Mouse (Mus musculus): ENCODE measurements around the gene Rpl18a. TPM values are rescaled to one million over a fixed set of nuclear protein-coding genes. Genes with fewer than 3 reads are reported as not detected.

The Rpl18a gene
- polyA plus RNA-seq, 1 experiment, result 5,695 TPM

- no peaks in the 10 kb centered on the region for H3K27me3 ChIP-seq (ENCODE audit: control insufficient read depth, insufficient read depth, insufficient read length)
- peak overlapping the region; percentile 87 for H3K4me2 ChIP-seq (ENCODE audit: low read depth)
- no peaks in the 10 kb centered on the region for H3K36me3 ChIP-seq (ENCODE audit: control insufficient read depth, insufficient read depth)
- H3ac ChIP-seq (ENCODE audit: control insufficient read depth, insufficient read length), result no peak overlapping the region
- TF ChIP-seq SRF (IDR thresholded peaks at IDR 0.05; ENCODE audit: control insufficient read depth, insufficient read length, low read depth), result no peak
- no peak for TF ChIP-seq REST (IDR thresholded peaks at IDR 0.05; ENCODE audit: insufficient read depth, insufficient read length)
- no peak for TF ChIP-seq USF1 (IDR thresholded peaks at IDR 0.05; ENCODE audit: low read depth)
- peak in 1 of 3 experiments; percentile 6 for TF ChIP-seq MYOD1 (IDR thresholded peaks at IDR 0.05; ENCODE audit: control insufficient read depth in 1 of 3, insufficient read length in 2 of 3, low read depth in 2 of 3)
- no peak for TF ChIP-seq CEBPB (IDR thresholded peaks at IDR 0.05; ENCODE audit: insufficient read depth, poor library complexity, severe bottlenecking)
- TF ChIP-seq POLR2A (IDR thresholded peaks at IDR 0.05; ENCODE audit: insufficient read length, low read depth), result peak; percentile 49
- peak; percentile 45 for TF ChIP-seq POLR2AphosphoS2 (IDR thresholded peaks at IDR 0.05; ENCODE audit: insufficient read length, low read depth)
- TF ChIP-seq TCF12 (IDR thresholded peaks at IDR 0.05; ENCODE audit: insufficient read depth, poor library complexity, severe bottlenecking), result no peak
- no peaks in the 10 kb centered on the region for H3K79me2 ChIP-seq (ENCODE audit: control insufficient read depth, insufficient read depth)
- peak overlapping the region; percentile 33 for H3K4me3 ChIP-seq
Observed at GRCm38 (mm10) chr8:70863956-70864711, 33.1 kb downstream of the Rpl18a start.

GRCm38 (mm10) chr8:70862824-70863641 is 34.2 kb downstream of the Rpl18a start, which contains the start of gene Kcnn1:
Gene Kcnn1, minus strand, starts transcription at chr8:70863258.
- Histone ChIP-seq H3ac (ENCODE audit: control insufficient read depth, insufficient read length) (no peak within 1 kb of the TSS), H3K4me2 (ENCODE audit: low read depth) (peak within 1 kb of the TSS; percentile 87), H3K4me3 (peak within 1 kb of the TSS; percentile 33), H3K79me2 (ENCODE audit: control insufficient read depth, insufficient read depth) (no peaks in the 10 kb centered on the region), H3K27me3 (ENCODE audit: control insufficient read depth, insufficient read depth, insufficient read length) (no peaks in the 10 kb centered on the region), H3K36me3 (ENCODE audit: control insufficient read depth, insufficient read depth) (no peaks in the 10 kb centered on the region)
- TF ChIP-seq E2F4 (IDR thresholded peaks at IDR 0.05; ENCODE audit: insufficient read depth) (no peak), MYOG (IDR thresholded peaks at IDR 0.05; ENCODE audit: control insufficient read depth in 1 of 3, insufficient read depth in 1 of 3, insufficient read length in 2 of 3, low read depth in 2 of 3) (peak in 1 of 3 experiments; percentile 32), MYOD1 (IDR thresholded peaks at IDR 0.05; ENCODE audit: control insufficient read depth in 1 of 3, insufficient read length in 2 of 3, low read depth in 2 of 3) (peak in 1 of 3 experiments; percentile 35)

GRCm38 (mm10) chr8:70857516-70857915 is 39.7 kb downstream of the Rpl18a start:
- Histone ChIP-seq H3K79me2 (ENCODE audit: control insufficient read depth, insufficient read depth) (no peaks in the 10 kb centered on the region), H3K27me3 (ENCODE audit: control insufficient read depth, insufficient read depth, insufficient read length) (no peaks in the 10 kb centered on the region), H3K4me2 (ENCODE audit: low read depth) (no peak overlapping the region), H3ac (ENCODE audit: control insufficient read depth, insufficient read length) (no peak overlapping the region), H3K36me3 (ENCODE audit: control insufficient read depth, insufficient read depth) (no peaks in the 10 kb centered on the region), H3K4me3 (no peak overlapping the region)
- TF ChIP-seq POLR2A (IDR thresholded peaks at IDR 0.05; ENCODE audit: insufficient read length, low read depth) (no peak), USF1 (IDR thresholded peaks at IDR 0.05; ENCODE audit: low read depth) (peak; percentile 10)

- H3K36me3 ChIP-seq (ENCODE audit: control insufficient read depth, insufficient read depth), result no peaks in the 10 kb centered on the region
- H3ac ChIP-seq (ENCODE audit: control insufficient read depth, insufficient read length), result no peak overlapping the region
- H3K4me2 ChIP-seq (ENCODE audit: low read depth), result peak overlapping the region; percentile 81
- no peak for TF ChIP-seq TCF12 (IDR thresholded peaks at IDR 0.05; ENCODE audit: insufficient read depth, poor library complexity, severe bottlenecking)
- TF ChIP-seq TCF3 (IDR thresholded peaks at IDR 0.05; ENCODE audit: insufficient read length, low read depth), result no peak
- TF ChIP-seq E2F4 (IDR thresholded peaks at IDR 0.05; ENCODE audit: insufficient read depth), result no peak
- TF ChIP-seq REST (IDR thresholded peaks at IDR 0.05; ENCODE audit: insufficient read depth, insufficient read length), result no peak
- no peak for TF ChIP-seq CEBPB (IDR thresholded peaks at IDR 0.05; ENCODE audit: insufficient read depth, poor library complexity, severe bottlenecking)
- TF ChIP-seq USF1 (IDR thresholded peaks at IDR 0.05; ENCODE audit: low read depth), result no peak
- peak; percentile 64 for TF ChIP-seq POLR2AphosphoS2 (IDR thresholded peaks at IDR 0.05; ENCODE audit: insufficient read length, low read depth)
- peak; percentile 56 for TF ChIP-seq POLR2A (IDR thresholded peaks at IDR 0.05; ENCODE audit: insufficient read length, low read depth)
- no peak for TF ChIP-seq SRF (IDR thresholded peaks at IDR 0.05; ENCODE audit: control insufficient read depth, insufficient read length, low read depth)
- no peak for TF ChIP-seq MYOG (IDR thresholded peaks at IDR 0.05; ENCODE audit: control insufficient read depth in 1 of 3, insufficient read depth in 1 of 3, insufficient read length in 2 of 3, low read depth in 2 of 3)
- TF ChIP-seq MYOD1 (IDR thresholded peaks at IDR 0.05; ENCODE audit: control insufficient read depth in 1 of 3, insufficient read length in 2 of 3, low read depth in 2 of 3), result no peak
- no peak for TF ChIP-seq MAX (IDR thresholded peaks at IDR 0.05; ENCODE audit: low read depth)
- H3K4me3 ChIP-seq, result peak overlapping the region; percentile 18
- no peaks in the 10 kb centered on the region for H3K79me2 ChIP-seq (ENCODE audit: control insufficient read depth, insufficient read depth)
- no peaks in the 10 kb centered on the region for H3K27me3 ChIP-seq (ENCODE audit: control insufficient read depth, insufficient read depth, insufficient read length)
Observed at GRCm38 (mm10) chr8:70856541-70857197, 40.5 kb downstream of the Rpl18a start.
